Mouse (Mus musculus) CD4-positive, CD25-positive, alpha-beta regulatory T cell, adult 4 months (primary cell): Measurements from ENCODE around the gene Gm49510. TPM values are rescaled to one million over a fixed set of nuclear protein-coding genes. Genes with fewer than 3 reads are reported as not detected.
"Not testable (repeated sequence)": the region's sequence is repeated elsewhere in the genome, so short reads cannot be mapped to it uniquely, and the experiment has no call there.

ENCODE experiments used
- ATAC-seq: one replicate; pipeline ENCODE4 v1.8.0; 2017
- polyA plus RNA-seq, 2 experiments: library from polyadenylated mRNA; unstranded; fragments of 100-300 nt; shearing (Covaris generic); gene quantifications; one replicate each; pipeline ENCODE4 v1.2.1; 2017

Gene Gm49510
- polyA plus RNA-seq, 2 experiments from 2014 or later, result not detected

DNA sequence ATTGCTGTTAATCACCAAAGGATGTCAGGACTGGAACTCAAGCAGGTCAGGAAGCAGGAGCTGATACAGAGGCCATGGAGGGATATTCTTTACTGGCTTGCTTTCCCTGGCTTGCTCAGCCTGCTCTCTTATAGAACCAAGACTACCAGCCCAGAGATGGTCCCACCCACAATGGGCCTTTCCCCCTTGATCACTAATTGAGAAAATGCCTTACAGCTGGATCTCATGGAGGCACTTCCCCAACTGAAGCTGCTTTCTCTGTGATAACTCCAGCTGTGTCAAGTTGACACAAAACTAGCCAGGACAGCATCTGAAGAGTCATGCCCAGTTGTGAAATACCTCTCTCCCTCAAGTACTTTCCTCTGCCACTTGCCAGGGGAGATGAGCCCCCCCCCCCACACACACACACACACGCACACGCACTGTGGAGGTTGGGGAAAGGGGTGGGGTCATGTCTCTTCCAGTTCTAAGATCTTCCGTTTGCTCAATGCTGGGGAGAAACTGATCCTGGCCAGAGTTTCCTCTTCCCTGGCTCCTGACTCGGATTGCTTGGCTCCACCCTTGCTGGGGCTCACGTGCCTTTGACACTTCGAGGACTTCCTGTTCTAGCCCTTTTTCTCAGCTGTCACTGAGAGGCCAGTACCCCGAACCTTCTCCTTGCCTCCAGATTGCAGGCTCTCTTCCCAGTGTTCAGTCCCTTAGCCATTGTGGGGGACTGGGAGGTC lies 20.5 kb upstream of the Gm49510 start:
- not testable (repeated sequence) for ATAC-seq

- ATAC-seq, result no peak
Observed at GRCm38 (mm10) chr15:78880432-78880831, 19.0 kb upstream of the Gm49510 start.

DNA sequence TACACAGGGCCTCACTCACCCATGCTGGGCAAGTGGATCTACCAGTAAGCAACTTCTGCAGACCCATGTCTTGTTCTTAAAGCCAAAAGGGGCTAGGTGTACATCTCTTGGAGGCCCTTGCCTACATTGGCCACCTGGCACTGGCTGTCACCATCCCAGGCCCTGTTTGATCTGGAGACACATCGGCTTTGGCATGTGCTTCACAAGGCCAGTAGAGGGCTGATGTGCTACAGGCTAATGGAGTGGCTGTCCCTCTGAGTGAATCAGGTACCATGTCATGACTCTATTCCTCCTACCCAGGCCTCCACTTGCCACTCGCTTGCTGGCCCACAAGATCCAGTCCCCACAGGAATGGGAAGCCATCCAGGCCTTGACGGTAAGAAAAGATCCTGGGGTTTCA lies 17.6 kb upstream of the Gm49510 start:
- no peak for ATAC-seq

- ATAC-seq, result no peak
Observed at GRCm38 (mm10) chr15:78889401-78889853, 10.0 kb upstream of the Gm49510 start.

- ATAC-seq, result no peak
Observed at GRCm38 (mm10) chr15:78892440-78892839, 7.0 kb upstream of the Gm49510 start.

- ATAC-seq, result peak; percentile 18
Observed at GRCm38 (mm10) chr15:78894726-78895125, 4.7 kb upstream of the Gm49510 start.

- ATAC-seq, result no peak
Observed at GRCm38 (mm10) chr15:78895741-78896140, 3.7 kb upstream of the Gm49510 start.

DNA sequence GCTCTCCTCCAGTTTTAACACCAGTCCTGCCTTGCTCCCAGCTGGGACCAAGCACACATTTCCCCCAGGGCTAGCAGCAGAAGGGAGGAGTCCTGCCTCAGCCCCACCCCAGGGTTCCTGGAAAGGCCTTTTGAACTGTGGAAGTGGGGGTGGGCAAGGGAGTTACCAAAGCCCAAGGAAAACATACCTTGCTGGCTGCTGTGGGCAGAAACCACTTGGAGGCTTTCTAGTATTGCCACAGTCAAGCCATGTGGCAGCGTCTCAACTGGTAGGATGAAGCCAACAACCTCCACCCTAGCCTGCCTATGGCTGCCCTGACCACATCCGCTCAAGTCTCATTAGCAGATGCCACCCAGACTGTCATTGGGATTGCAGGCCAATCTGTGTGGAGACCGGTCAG lies 3.3 kb upstream of the Gm49510 start:
- peak; percentile 55 for ATAC-seq

GRCm38 (mm10) chr15:78897488-78897887 lies 2.0 kb upstream of the Gm49510 start:
- ATAC-seq, result no peak

DNA sequence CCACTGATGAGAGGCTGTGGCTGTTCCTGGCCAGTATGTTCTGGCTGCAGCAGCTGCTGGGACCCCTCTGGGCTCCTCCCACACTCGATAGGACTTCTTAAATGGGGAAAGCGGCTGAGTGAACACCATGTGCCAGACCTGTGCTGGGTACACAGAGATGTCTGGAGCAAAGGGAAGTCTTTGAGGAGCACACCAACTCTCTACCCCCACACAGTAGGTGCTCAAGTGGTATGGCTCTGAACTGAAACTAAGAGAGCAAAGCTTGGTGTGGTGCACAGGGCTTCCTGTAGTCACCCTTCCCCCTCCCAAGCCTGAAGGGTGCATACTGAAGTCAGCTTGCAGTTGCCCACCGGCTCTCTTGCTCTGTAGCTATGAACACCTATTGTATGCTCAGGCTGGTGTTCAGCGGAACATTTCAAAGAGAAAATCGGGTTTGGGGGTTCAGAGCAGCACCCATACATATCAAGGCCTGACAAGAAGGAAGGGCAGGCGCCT lies 913 bp upstream of the Gm49510 start:
- ATAC-seq, result peak; percentile 67

- ATAC-seq, result peak; percentile 54
Observed at GRCm38 (mm10) chr15:78899740-78900584, 495 bp downstream of the Gm49510 start, which contains the start of gene Sh3bp1. Gene Sh3bp1 (plus strand): TSS chr15:78899768.

- ATAC-seq, result no peak
Observed at GRCm38 (mm10) chr15:78900585-78901421, 1.3 kb downstream of the Gm49510 start.

DNA sequence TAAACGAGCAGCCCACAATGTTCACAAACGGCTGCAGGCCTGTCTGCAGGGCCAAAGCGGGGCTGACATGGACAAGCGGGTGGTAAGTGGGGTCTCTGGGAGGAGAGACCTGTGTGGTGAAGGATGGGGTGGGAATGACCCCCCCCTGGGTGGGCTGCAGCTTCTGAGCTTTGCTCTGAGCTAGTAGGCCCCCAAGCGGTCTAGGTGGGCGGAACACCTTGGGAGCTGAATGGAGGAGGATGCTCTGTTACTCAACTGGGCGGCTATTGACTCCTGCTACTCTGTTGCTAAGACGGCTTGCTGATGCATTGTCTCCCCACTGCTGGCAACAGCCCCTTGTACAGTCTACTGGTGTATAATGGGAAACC lies 1.9 kb downstream of the Gm49510 start:
- no peak for ATAC-seq

DNA sequence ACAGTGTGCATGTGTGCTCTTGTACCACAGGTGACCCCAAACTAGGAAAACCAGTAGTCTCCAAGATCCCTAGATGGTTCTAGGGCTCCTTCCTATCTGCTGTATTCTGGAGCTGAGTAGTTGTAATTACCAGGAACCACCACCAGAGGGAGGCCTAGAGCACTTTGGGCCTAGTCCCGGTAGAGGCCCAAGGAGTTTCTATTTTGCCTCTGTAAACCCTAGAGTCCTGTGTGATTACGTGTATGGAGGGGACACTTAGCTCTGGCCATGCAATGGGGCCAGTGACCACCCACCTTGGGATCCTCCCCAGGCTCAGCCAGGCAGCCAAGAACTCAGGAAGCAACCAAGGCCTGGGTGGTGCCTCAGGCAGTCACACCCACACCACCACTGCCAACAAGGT lies 3.8 kb downstream of the Gm49510 start:
- no peak for ATAC-seq

DNA sequence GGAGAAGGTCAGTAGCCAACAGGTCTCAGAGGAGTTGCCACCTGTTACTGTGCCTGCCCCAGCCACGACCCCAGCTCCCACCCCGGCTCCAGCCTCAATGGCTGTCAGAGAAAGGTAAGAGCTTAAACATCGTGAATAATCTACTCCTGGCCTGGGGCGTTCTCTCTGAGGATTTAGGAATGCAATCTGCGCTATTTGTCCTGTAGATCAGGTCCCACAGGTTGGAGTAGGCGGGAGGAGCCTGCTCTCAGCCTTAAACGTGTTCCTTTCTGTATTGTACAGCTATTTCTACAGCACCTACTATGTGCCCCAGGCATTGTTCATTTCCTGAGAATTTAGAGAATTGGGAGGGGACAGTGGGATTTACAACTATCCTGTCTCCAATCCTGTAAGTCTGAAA lies 8.9 kb downstream of the Gm49510 start:
- no peak for ATAC-seq

DNA sequence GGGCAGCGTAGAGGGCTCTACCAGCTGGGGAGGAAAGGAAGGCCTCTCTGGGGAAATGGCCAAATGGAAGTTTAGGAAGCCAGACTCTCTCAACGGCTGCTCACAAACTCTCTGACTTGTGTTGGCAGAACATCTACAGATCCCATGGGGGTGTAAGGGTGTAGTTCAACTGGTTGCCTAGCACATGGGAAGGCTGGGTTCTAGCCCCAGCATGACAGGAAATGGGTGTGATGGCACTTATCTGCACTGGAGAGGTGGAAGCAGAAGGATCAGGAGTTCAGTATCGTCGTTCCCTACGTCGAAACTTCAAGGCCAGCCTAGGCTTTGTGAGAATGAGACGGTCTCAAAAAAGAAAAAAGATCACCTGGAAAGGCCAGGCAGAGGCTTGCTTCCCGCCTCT lies 9.5 kb downstream of the Gm49510 start:
- ATAC-seq, result no peak

DNA sequence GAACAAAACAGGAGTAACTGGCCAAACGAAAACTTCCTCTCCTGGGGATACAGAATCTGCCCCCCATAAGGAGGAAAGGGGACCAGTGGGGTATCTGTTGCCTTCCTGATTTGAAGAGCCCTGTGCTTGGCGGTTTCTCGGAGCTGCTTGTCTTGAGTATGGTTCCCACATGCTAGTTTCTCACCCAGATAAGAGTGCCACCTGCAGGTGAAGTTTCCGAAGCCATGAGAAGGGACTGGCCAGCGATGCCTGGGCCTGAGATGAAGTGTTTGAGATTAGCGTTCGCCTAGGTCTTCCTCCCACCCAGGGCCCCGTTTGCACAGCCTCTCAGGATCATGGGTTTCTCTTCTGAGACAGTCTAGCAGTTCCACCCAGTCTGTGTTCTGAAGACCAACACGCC lies 12.6 kb downstream of the Gm49510 start:
- ATAC-seq, result no peak

DNA sequence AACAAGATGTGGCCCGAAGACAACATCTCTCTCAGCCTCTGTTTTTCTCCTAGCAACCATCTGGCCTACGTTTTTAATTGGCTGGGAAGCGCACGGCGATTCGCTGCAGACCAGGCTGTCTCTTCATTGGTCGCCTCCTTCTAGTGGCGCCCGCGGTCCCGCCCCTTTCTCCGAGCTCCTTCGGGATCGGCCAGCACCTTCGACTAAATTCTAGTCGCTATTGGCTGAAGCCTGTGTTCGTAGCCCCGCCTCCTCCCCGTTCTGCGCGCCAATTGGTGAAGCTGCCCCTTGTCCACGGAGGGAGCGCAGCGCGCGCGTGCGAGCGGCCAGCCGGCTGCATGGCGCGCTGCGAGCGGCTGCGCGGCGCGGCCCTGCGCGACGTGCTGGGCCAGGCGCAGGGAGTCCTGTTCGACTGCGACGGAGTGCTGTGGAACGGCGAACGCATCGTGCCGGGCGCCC lies 14.2 kb downstream of the Gm49510 start, which contains the start of gene Pdxp:
Gene Pdxp, plus strand, starts transcription at position 288 of the 459 bp plus-strand sequence.
- peak; percentile 92 for ATAC-seq

DNA sequence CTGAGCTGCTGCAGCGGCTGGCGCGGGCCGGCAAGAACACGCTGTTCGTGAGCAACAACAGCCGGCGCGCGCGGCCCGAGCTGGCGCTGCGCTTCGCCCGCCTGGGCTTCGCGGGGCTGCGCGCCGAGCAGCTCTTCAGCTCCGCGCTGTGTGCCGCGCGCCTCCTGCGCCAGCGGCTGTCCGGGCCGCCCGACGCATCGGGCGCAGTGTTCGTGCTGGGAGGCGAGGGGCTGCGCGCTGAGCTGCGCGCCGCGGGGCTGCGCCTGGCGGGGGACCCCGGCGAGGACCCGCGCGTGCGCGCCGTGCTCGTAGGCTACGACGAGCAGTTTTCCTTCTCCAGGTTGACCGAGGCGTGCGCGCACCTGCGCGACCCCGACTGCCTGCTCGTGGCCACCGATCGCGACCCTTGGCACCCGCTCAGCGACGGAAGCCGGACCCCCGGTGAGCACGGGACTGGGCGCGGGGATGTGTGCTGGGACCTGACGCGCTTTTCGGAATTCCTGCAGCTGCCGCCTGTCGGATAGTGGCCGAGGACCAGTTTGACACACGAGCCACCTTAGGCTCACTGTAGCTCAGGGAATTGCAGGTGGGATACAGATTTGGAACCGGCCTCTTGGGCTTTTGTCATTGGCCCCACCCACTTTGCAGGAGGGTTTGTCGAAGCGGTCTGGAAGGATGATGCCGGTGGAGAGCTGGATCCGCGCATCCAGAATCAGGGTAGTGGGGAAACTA lies 14.8 kb downstream of the Gm49510 start:
- ATAC-seq, result peak; percentile 35

DNA sequence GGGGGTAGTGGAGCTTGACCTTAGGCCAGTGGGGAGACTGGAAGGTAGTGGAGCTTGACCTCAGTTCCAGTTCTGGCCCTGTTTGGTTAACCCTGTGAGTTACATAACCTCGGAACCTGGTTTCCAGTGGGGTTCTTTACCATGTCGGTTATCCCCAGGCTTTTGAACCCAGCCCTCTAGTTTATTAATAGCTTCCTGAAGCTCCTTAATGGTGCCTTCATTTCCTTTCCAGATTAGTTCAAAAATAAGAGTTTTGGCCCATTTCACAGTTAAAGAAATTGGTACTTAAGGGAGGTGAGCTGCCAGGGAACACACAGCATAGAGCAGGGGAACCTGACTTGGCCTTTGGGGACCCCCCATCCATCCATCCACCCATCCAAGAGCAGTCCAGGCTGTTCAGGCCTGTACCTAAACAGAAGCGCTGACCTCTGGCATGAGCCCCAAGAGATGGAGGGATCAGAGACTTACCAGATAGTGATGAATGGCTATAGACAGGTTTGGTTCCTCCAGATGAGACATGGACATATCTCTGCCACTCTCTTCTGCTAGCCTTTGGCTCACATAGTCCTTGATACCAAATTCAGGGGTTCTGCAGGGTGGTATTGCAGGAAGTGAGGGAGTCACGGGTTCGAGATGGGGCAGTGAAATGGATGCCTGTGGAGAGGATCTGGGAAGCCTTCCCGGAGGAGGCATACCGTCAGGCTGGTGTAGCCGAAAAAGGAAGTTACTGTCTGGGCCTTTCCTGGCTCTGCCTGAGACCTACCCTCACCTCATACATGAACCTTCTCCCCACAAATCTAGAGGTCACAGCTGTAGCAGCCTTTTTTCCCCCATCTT lies 15.6 kb downstream of the Gm49510 start:
- no peak for ATAC-seq

DNA sequence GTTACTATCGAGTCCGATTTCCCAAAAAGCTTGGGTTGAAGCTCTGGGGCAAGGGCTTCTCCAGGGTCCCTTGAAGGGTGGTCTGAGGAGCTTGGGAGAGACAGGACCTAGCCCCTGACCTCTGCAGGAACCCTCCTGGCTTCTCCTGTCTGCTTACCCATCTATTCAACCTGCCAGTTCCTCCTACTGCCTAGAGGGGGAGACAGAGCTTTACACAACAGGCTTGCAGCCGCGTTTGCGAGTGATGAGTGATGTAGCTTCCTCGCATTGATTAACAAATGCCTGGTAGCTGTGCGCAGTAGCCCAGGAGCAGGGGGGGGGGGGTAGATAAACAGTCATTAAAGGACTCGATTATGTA lies 16.2 kb downstream of the Gm49510 start:
- ATAC-seq, result peak; percentile 53
